Comparison of ENCODE assay signal across 8 mouse cellular contexts in the genomic region with DNA sequence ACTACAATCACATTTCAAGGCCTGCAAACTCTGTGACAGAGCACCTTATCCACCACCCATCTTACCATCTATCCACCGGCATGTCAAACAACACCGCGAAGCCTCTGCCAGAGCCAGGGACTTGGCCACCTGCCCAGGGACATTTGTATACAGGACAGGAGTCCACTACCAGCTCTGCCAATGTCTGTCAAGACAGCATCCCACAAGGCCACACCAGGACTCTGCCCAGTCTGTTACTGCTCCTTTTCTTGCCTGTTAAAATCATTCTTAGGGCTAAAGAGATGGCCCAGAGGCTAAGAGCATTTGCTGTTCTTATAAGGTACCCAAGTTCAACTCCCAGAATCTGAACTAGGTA. TPM values are rescaled to one million over a fixed set of nuclear protein-coding genes. Genes with fewer than 3 reads are reported as not detected.
A peak's percentile ranks its signal among the peaks of the same experiment; 100 is the strongest.
DNase-seq lines count a peak whose midpoint lies in the region; ATAC-seq and TF ChIP-seq lines count a peak whose summit lies in the region.

No protein-coding gene starts in this region.

- no peaks in the 10 kb centered on the region for H3K27me3 ChIP-seq in lung, postnatal 0 days (replicated peaks; ENCODE audit: insufficient read depth, low read length)

- H3K27ac ChIP-seq in lung, postnatal 0 days (ENCODE audit: low read length): no peak overlapping the region

- no peak overlapping the region for H3K4me3 ChIP-seq in lung, postnatal 0 days (ENCODE audit: low read depth, low read length)

- no peak overlapping the region for H3K9ac ChIP-seq in lung, postnatal 0 days (replicated peaks; ENCODE audit: low read depth)

- DNase-seq in lung, postnatal 0 days (ENCODE audit: low spot score): no peak
- no peak for DNase-seq in lung, postnatal 36 days
- peak; percentile 61 for DNase-seq in brain, adult 2 months (ENCODE audit: low read depth, low spot score)
- peak; percentile 14 for DNase-seq in gastrocnemius, postnatal 25 days
- peak; percentile 78 for DNase-seq in kidney, postnatal 10 days
- no peak for DNase-seq in embryo, embryonic 9.5 days (ENCODE audit: extremely low spot score)
- DNase-seq in thymus, postnatal 4 days: no peak
- no peak for DNase-seq in T-cell, adult 2 months (ENCODE audit: low spot score)

- TF ChIP-seq EP300 in lung, postnatal 0 days (IDR thresholded peaks at IDR 0.05): no peak

- 37% methylated on average over 3 of the region's 3 CpGs for WGBS in lung, postnatal 0 days

- TF ChIP-seq CTCF in lung, postnatal 0 days (IDR thresholded peaks at IDR 0.05): no peak

- 0 out of 2 replicates have a peak, but pooled peaks have one; percentile 23 for ATAC-seq in lung, postnatal 0 days

- no peaks in the 10 kb centered on the region for H3K36me3 ChIP-seq in lung, postnatal 0 days (ENCODE audit: insufficient read depth, low read length)

- no peak overlapping the region for H3K4me2 ChIP-seq in lung, postnatal 0 days (replicated peaks; ENCODE audit: low read depth, low read length)

- no peaks in the 10 kb centered on the region for H3K9me3 ChIP-seq in lung, postnatal 0 days (ENCODE audit: low read length)

- H3K4me1 ChIP-seq in lung, postnatal 0 days (ENCODE audit: insufficient read depth, low read depth, low read length): no peaks in the 10 kb centered on the region

RNA-seq across cellular contexts. Expression of gene Ryr2, which starts 53.4 kb away (rescaled TPM):
- polyA plus RNA-seq in lung, postnatal 0 days (2015; fragmentation: Nextera tagmentation; extraction: Ambion mirVana): 0.78 and 1.0 TPM in 2 replicates
- total RNA-seq in gastrocnemius, postnatal 25 days (2021): under 1 TPM; 0.31 to 0.32 TPM

Comparison
In these comparisons a context has a peak if more than half of its experiments do, and no peak if none do; other contexts are left out.
1. DNase-seq: peak in brain, adult 2 months (single experiment), gastrocnemius, postnatal 25 days (single experiment) and kidney, postnatal 10 days (single experiment); none in lung, postnatal 0 days (single experiment), lung, postnatal 36 days (single experiment), embryo, embryonic 9.5 days (single experiment), thymus, postnatal 4 days (single experiment) and T-cell, adult 2 months (single experiment).